Mouse (Mus musculus): ENCODE results near the gene Fam76a. TPM values are rescaled to one million over a fixed set of nuclear protein-coding genes. Genes with fewer than 3 reads are reported as not detected.
A peak's percentile ranks its signal among the peaks of the same experiment; 100 is the strongest.

Gene Fam76a
- total RNA-seq, 4 experiments from 2014 or later = 31.5 to 35.9 (median 33.8) TPM

DNA sequence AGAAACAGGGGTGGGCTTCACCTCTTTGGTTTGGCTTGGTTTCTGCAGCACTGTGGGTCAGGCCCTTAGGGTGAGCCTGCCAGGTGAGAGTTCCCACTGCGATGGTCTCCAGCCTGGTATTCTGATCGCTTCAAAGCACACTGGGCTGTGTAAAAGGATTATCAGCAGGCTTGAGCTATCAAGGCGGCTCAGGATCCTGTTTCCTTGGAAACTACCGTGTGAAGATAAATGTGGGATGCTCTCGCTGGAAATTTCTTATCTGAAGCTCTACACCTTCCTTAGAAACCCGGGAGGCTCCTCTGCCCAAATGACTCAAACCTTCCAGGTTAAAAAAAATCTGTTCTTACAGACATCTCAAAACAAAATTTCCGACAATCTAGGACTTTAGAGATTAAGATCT, 28.0 kb downstream of the Fam76a start:
- DNase-seq (ENCODE audit: low spot score in 2 of 2) = no peak

DNA sequence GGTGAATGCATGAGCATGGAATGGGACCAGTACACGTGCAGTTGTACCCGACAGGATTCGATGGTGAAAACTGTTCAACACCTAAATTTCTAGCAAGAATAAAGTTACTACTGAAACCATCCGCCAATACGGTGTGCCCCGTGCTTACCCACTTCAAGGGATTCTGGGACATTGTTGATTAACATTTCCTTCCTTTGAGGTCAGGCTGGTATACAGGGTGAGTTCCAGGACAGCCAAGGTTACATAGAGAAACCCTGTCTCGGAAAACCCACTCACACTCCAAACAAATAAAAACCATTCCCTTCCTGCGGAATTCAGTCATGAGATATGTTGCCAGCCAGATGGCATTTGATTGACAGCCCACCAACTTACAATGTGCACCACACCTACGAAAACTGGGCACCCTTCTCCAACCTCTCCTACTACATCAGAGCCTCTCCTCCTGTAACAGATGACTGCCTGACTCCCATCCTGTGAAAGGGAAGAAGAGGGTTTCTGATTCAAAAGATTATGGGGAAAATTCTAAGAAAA, 37.4 kb downstream of the Fam76a start:
- DNase-seq (ENCODE audit: low spot score in 2 of 2) = no peak

GRCm38 (mm10) chr4:132884064-132884843, 38.1 kb downstream of the Fam76a start, which contains the start of gene Stx12:
Stx12 (minus strand) TSS chr4:132884509.
- peak; percentile 79 to 87 for DNase-seq (ENCODE audit: low spot score in 2 of 2)

- DNase-seq (ENCODE audit: low spot score in 2 of 2) = no peak
Measured at GRCm38 (mm10) chr4:132883561-132884063, 38.7 kb downstream of the Fam76a start.

- no peak for DNase-seq (ENCODE audit: low spot score in 2 of 2)
Measured at GRCm38 (mm10) chr4:132874363-132875097, 47.8 kb downstream of the Fam76a start.

DNA sequence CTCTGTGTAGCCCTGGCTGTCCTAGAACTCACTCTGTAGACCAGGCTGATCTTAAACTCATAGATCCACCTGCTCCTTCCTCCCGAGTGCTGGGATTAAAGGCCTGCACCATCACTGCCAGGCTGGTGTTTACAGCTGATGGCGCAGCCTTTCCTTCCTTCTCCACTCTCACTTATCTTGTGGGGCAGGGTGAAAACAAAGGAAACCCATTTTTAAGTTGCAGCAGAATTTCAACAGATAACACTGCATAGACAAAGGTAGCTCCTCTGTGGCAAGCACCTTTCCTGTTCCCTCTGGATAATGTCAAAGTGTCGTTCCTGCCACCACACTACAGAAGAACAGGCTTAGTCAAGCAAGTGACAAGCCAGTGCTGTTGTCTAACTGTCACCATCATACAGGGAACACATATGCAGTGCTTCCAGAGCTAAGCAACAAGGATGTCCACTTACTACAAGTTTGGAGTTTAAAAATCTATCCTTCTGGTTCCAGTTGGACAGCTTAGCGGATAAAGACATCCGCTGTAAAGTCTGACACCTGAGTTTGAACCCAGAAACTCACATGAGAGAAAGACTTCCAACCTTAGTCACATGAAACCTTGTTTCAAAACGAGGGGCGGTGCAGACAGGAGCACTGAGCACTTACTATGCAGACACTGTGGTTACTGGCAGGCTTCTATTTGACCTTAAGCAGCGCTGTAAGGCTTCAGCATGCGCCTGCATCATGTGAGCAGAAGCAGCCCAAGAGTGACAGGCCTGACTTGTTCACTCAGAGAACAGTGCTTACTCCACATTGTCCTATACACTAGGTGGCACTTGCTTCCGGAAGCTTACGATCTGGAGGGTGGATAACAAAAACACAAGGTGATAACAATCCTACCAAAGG, 48.6 kb downstream of the Fam76a start:
- no peak for DNase-seq (ENCODE audit: low spot score in 2 of 2)

DNA sequence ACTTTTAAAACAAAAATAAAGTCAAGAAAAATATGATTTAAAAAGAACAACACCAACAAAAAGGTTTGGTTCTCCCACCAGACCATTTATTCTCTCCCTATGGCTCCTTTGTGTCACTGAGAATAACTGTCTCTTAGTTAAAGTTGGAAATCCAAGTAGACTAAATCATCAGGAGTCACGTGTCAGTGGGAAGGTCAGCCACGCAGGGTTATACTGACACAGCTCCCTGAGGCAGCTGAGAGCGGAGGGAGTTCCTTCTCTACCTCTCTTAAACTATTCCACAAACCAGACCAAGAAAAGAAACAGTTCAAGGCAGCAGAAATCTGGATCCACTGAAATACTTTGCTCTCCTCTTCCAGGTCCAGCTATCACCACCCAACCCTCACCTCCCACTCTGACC, 51.2 kb downstream of the Fam76a start:
- DNase-seq (ENCODE audit: low spot score in 2 of 2) = no peak

DNA sequence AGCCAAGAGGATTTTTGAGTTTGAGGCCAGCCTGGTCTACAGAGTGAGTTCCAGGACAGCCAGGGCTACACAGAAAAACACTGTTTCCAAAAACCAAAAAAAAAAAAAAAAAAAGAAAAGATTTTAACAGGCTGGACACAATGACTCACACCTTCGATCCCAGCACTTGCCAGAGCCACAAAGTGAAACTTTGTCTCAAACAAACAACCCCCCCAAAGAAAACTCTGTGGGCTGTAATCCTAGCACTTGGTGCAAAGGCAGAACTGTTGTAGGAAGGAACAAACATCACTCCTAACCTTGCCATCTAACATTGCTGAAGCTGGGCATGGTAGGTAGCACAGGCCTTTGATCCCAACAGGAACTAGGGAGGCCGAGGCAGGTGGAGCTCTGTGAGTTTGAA, 57.5 kb downstream of the Fam76a start:
- DNase-seq (ENCODE audit: low spot score in 2 of 2) = no peak

GRCm38 (mm10) chr4:132863012-132863411, 59.3 kb downstream of the Fam76a start:
- DNase-seq (ENCODE audit: low spot score in 2 of 2) = no peak

GRCm38 (mm10) chr4:132860880-132861279, 61.5 kb downstream of the Fam76a start:
- DNase-seq (ENCODE audit: low spot score in 2 of 2) = no peak

Other genes starting within 250 kb of the Fam76a start
- 1 to 10 TPM in 2 of 4 experiments, under 1 TPM in 2; 0.44 to 1.4 (median 1.1) TPM for gene Xkr8, start 190.0 kb downstream of the Fam76a start, total RNA-seq (2022)
- 1 to 10 TPM in 2 of 4 experiments, under 1 TPM in 1, not detected in 1; 0.56 to 1.5 (median 1.0) TPM for gene Smpdl3b, start 165.3 kb downstream of the Fam76a start, total RNA-seq (2022)
- 10 to 100 TPM; 15.3 to 18.7 (median 17.6) TPM for gene Rpa2, start 154.2 kb downstream of the Fam76a start, total RNA-seq (2022)
- gene Themis2, start 126.2 kb downstream of the Fam76a start, total RNA-seq (2022) = under 1 TPM; 0.41 to 0.58 (median 0.50) TPM
- 10 to 100 TPM; 11.9 to 16.5 (median 12.9) TPM for gene Ppp1r8, start 79.4 kb downstream of the Fam76a start, total RNA-seq (2022)
- gene Stx12, start 38.0 kb downstream of the Fam76a start, total RNA-seq (2022) = 10 to 100 TPM; 26.7 to 28.9 (median 27.8) TPM
- gene Fgr, start 51.5 kb upstream of the Fam76a start, total RNA-seq (2022) = not detected
- 10 to 100 TPM; 26.3 to 32.9 (median 28.9) TPM for gene Ahdc1, start 88.7 kb upstream of the Fam76a start, total RNA-seq (2022)
- gene Wasf2, start 207.9 kb upstream of the Fam76a start, total RNA-seq (2022) = 10 to 100 TPM; 18.8 to 27.9 (median 27.3) TPM

Data from gastrocnemius, adult 8-10 months (tissue).